Mouse (Mus musculus) ES-Bruce4 (cell line): Measurements from ENCODE around the gene Abcc9. TPM values are rescaled to one million over a fixed set of nuclear protein-coding genes. Genes with fewer than 3 reads are reported as not detected.

Experiments
- H3K27ac ChIP-seq: 2 replicates; pipeline ENCODE4 v1.5.1; 2012; ENCODE audit warnings: low read length, inconsistent platforms; ENCODE audit not compliant: insufficient read depth
- H3K27me3 ChIP-seq: 2 replicates; pipeline ENCODE4 v1.6.1; 2012; ENCODE audit warnings: mild to moderate bottlenecking, low read length, inconsistent platforms; ENCODE audit not compliant: control insufficient read depth, poor library complexity, insufficient read depth, severe bottlenecking
- H3K36me3 ChIP-seq: 2 replicates; pipeline ENCODE4 v1.6.1; 2012; ENCODE audit warnings: inconsistent platforms, mild to moderate bottlenecking, low read length, moderate library complexity; ENCODE audit not compliant: control insufficient read depth, poor library complexity, insufficient read depth, severe bottlenecking
- H3K4me1 ChIP-seq: one replicate; pipeline ENCODE4 v1.8.1; 2011; ENCODE audit warnings: low read length; ENCODE audit not compliant: control insufficient read depth, insufficient read depth
- H3K4me3 ChIP-seq: 2 replicates; pipeline ENCODE4 v1.5.1; 2011; ENCODE audit warnings: low read depth, mild to moderate bottlenecking, low read length
- H3K9ac ChIP-seq: 2 replicates; pipeline ENCODE4 v1.6.1; 2012; ENCODE audit warnings: low read depth, mild to moderate bottlenecking, inconsistent platforms; ENCODE audit not compliant: poor library complexity, severe bottlenecking
- H3K9me3 ChIP-seq: replicated peaks from 2 replicates; pipeline ENCODE4 v1.6.1; 2012; ENCODE audit warnings: mild to moderate bottlenecking, low read length, inconsistent platforms; ENCODE audit not compliant: control insufficient read depth, poor library complexity, insufficient read depth, severe bottlenecking
- CTCF ChIP-seq: IDR thresholded peaks from one replicate; pipeline ENCODE4 v1.8.1; 2011; ENCODE audit warnings: low read depth, low read length
- EP300 ChIP-seq: IDR thresholded peaks from 2 replicates; pipeline ENCODE4 v1.6.1; 2011; ENCODE audit warnings: low read depth, low read length; ENCODE audit not compliant: insufficient read depth
- POLR2A ChIP-seq: IDR thresholded peaks from one replicate; pipeline ENCODE4 v1.8.1; 2011; ENCODE audit warnings: low read length; ENCODE audit not compliant: insufficient read depth
- polyA plus RNA-seq: library from polyadenylated mRNA; stranded (reverse); fragments of >200 nt; gene quantifications from 2 replicates; pipeline ENCODE4 v1.2.4, GENCODE M21; 2011; ENCODE audit warnings: low read depth; ENCODE audit not compliant: missing spikeins, insufficient read depth, insufficient read length

Abcc9 gene
- polyA plus RNA-seq, 1 experiment: 0.36 TPM

DNA sequence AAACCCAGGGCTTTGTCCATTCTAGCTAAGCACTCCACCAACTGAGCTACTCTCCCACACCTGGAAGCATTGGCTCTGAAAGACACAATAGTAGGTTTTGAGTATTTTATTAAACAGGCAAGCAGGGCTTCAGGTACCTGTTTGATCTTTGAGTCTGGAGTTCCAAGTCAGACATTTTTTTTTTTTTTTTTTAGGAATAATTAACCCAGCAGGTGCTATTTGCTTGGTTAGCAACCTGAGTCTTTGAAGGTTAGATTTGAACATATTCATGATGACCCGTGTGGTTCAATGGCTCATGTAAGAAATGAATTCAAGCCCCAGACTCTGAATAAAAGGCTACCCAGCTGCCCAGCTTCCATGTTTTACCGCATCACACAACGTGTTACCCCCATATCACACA is 137.4 kb downstream of the Abcc9 start:
- H3K9me3 ChIP-seq: no peaks in the 10 kb centered on the region
- TF ChIP-seq CTCF: no peak
- TF ChIP-seq POLR2A: no peak
- no peak for TF ChIP-seq EP300
- no peaks in the 10 kb centered on the region for H3K4me1 ChIP-seq
- H3K27me3 ChIP-seq: no peaks in the 10 kb centered on the region
- no peak overlapping the region for H3K4me3 ChIP-seq
- H3K27ac ChIP-seq: no peak overlapping the region
- H3K36me3 ChIP-seq: no peaks in the 10 kb centered on the region
- no peak overlapping the region for H3K9ac ChIP-seq

DNA sequence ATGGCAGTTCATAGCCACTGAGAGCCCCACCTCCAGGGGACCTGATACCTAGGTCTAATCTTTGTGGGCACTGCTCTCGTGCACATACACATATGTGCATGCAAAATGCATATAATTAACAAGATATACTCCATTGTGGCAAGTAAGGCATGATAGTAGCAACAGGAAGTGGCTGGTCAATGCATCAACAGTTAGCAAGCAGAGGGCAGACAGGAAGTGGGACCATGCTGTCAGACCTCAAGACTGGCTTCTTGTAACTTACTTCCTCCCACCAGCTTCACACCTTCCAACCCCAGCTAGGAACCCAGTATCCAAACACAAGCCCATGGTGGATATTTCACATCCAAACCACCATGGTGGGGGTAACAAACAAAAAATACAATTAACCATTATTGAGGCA is 141.0 kb downstream of the Abcc9 start:
- no peak for TF ChIP-seq POLR2A
- no peak for TF ChIP-seq EP300
- TF ChIP-seq CTCF: no peak
- no peaks in the 10 kb centered on the region for H3K36me3 ChIP-seq
- H3K9me3 ChIP-seq: no peaks in the 10 kb centered on the region
- H3K4me1 ChIP-seq: no peaks in the 10 kb centered on the region
- peaks cover 1% of the 10 kb centered on the region; the same call in 1 of the 2 replicates for H3K27me3 ChIP-seq
- no peak overlapping the region for H3K9ac ChIP-seq
- no peak overlapping the region for H3K27ac ChIP-seq
- no peak overlapping the region for H3K4me3 ChIP-seq

DNA sequence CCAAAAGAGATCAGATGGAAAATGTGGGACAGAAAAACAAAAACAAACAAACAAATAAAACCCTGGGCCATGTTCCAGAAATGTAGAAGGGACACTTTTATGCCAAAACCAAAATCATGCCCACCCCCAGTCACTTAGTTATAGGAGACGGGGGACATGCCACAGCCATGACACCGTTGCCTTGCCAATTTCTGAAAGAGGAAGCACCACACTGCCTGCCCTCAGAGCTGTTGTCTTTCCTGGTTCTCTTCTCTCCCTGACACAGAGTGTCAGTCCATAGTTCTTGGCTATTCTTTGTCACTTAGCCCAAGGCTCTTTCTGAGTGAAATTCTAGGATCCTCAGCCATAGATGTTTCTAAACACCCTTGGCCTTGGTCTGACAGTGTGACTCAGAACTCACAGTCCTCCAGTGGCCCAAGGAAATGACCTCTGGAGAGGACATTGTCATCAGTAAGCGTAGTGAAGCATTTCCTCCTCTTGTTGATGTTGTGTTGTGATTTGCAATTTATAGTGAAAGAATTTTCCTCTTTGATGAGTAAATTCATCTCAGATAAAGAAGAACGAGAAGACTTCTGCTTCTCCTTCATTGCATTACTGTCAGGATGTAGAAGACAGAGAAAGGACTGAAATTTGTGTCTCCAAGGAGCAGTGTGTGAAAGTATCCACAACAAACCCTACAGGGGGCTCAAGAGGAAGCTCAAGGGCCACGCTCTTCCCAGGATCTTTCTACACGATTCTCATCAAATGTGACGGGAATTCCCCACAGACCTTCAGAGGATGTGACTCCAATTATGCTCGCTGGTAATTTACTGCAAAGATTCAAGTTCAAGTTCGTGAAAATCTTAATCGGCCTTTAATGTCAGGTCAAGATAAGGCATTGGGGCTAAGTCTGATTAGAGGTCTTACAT is 143.1 kb downstream of the Abcc9 start:
- Histone ChIP-seq H3K27ac (no peak overlapping the region), H3K27me3 (peaks cover 1% of the 10 kb centered on the region), H3K9ac (no peak overlapping the region), H3K9me3 (no peaks in the 10 kb centered on the region), H3K4me1 (no peaks in the 10 kb centered on the region), H3K36me3 (no peaks in the 10 kb centered on the region), H3K4me3 (no peak overlapping the region)
- TF ChIP-seq POLR2A (no peak), EP300 (no peak), CTCF (no peak)

DNA sequence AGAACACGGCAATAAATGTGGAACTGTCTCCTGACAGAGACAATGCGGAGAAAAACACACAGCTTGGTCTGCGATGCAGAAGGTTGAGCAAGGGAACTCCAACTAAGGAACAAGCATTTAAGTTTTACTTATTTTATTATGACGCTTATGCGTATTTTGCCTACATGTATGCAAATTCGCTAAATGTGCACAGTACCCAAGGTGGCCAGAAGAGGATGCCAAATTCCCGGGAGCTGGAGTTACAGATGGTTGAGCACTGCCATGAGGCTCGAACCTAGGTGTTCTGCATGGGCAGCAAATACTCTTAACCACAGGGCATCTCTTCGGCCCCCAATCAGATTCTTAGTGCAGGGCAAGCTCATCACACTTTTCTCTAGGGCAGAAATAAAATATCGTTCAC is 144.0 kb downstream of the Abcc9 start:
- TF ChIP-seq POLR2A: no peak
- TF ChIP-seq CTCF: peak; percentile 1
- no peak for TF ChIP-seq EP300
- Histone ChIP-seq H3K4me3 (no peak overlapping the region), H3K27ac (no peak overlapping the region), H3K9me3 (no peaks in the 10 kb centered on the region), H3K9ac (no peak overlapping the region), H3K36me3 (no peaks in the 10 kb centered on the region), H3K27me3 (peaks cover 1% of the 10 kb centered on the region), H3K4me1 (no peaks in the 10 kb centered on the region)

DNA sequence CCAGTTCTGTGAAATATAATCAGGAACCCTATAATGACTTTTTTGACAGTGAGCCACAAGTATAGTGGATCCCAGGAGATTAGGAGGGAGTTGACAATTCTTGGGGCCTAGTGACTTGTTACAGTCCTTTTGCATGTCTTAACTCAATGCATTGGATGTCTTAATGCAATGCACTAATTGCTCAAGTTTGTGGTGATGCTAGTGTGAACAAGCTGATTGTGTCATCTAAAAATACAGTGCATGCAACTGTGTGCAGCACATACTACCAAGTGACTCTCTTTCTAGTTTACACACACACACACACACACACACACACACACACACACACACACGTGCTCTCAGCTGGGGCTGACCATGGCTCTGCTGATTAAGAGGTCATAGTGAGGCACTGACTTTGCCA is 146.1 kb downstream of the Abcc9 start:
- H3K9me3 ChIP-seq: no peaks in the 10 kb centered on the region
- no peaks in the 10 kb centered on the region for H3K4me1 ChIP-seq
- no peak overlapping the region for H3K4me3 ChIP-seq
- H3K36me3 ChIP-seq: no peaks in the 10 kb centered on the region
- no peak for TF ChIP-seq EP300
- no peak for TF ChIP-seq POLR2A
- no peak for TF ChIP-seq CTCF
- H3K27me3 ChIP-seq: peaks cover 1% of the 10 kb centered on the region
- no peak overlapping the region for H3K9ac ChIP-seq
- no peak overlapping the region for H3K27ac ChIP-seq

DNA sequence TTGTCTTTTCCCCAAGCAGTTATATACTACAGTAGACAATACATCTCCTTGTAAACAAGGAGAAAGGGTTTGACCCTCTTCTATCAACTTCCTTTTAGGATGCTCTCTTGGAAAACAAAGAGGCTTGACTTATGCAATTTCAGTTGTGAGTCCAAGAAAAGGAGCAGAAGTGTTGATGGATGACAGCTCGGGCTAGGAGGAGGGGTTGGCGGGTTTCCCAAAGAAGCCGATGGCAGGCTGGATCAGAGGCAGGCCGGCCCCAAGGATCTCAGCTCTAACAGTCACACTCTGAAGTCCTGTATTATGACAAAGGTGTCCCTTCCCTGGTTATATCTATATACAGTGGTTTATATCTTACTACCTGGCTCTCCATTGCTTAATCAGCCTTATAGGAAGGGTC is 150.6 kb downstream of the Abcc9 start:
- H3K27ac ChIP-seq: no peak overlapping the region
- H3K27me3 ChIP-seq: no peaks in the 10 kb centered on the region; the same call in 1 of the 2 replicates
- TF ChIP-seq POLR2A (no peak), EP300 (no peak), CTCF (no peak)
- no peaks in the 10 kb centered on the region for H3K9me3 ChIP-seq
- no peak overlapping the region for H3K9ac ChIP-seq
- H3K4me1 ChIP-seq: no peaks in the 10 kb centered on the region
- H3K36me3 ChIP-seq: no peaks in the 10 kb centered on the region
- H3K4me3 ChIP-seq: no peak overlapping the region
